Mouse (Mus musculus): ENCODE data around the gene Akap12. TPM values are rescaled to one million over a fixed set of nuclear protein-coding genes. Genes with fewer than 3 reads are reported as not detected.

The Akap12 gene
- polyA plus RNA-seq, 1 experiment from 2014 or later: 46.6 TPM

- H3K4me1 ChIP-seq (replicated peaks): peaks cover 44% of the 10 kb centered on the region
- no peak for ATAC-seq (ENCODE audit: low FRiP score, low read depth)
- H3K36me3 ChIP-seq: no peaks in the 10 kb centered on the region
- H3K27ac ChIP-seq (replicated peaks): no peak overlapping the region
- 53% methylated on average over 5 of the region's 5 CpGs for WGBS
- H3K4me2 ChIP-seq: peak overlapping the region; percentile 75
- peak overlapping the region; percentile 97 for H3K4me3 ChIP-seq
- no peaks in the 10 kb centered on the region for H3K27me3 ChIP-seq
- H3K9ac ChIP-seq: peak overlapping the region; percentile 28; the same call in 1 of the 2 replicates
- no peaks in the 10 kb centered on the region for H3K9me3 ChIP-seq
Measured at GRCm38 (mm10) chr10:4389461-4390112, 123.4 kb downstream of the Akap12 start.

- Histone ChIP-seq H3K4me1 (replicated peaks) (peaks cover 44% of the 10 kb centered on the region), H3K36me3 (no peaks in the 10 kb centered on the region), H3K9ac (no peak overlapping the region), H3K27me3 (no peaks in the 10 kb centered on the region), H3K9me3 (no peaks in the 10 kb centered on the region), H3K4me2 (peak overlapping the region; percentile 17; the same call in 1 of the 2 replicates), H3K27ac (replicated peaks) (no peak overlapping the region), H3K4me3 (peak overlapping the region; percentile 1; the same call in 1 of the 2 replicates)
- ATAC-seq (ENCODE audit: low FRiP score, low read depth): no peak
- WGBS: 76% methylated on average over 2 of the region's 2 CpGs
Measured at GRCm38 (mm10) chr10:4390550-4390949, 124.4 kb downstream of the Akap12 start.

GRCm38 (mm10) chr10:4391076-4391475, 124.9 kb downstream of the Akap12 start:
- Histone ChIP-seq H3K4me1 (replicated peaks) (peaks cover 44% of the 10 kb centered on the region), H3K27me3 (no peaks in the 10 kb centered on the region), H3K4me3 (no peak overlapping the region), H3K36me3 (no peaks in the 10 kb centered on the region), H3K4me2 (peak overlapping the region; percentile 23; the same call in 1 of the 2 replicates), H3K9me3 (no peaks in the 10 kb centered on the region), H3K9ac (no peak overlapping the region), H3K27ac (replicated peaks) (no peak overlapping the region)
- WGBS: 73% methylated on average over 5 of the region's 5 CpGs
- ATAC-seq (ENCODE audit: low FRiP score, low read depth): no peak

GRCm38 (mm10) chr10:4391851-4392250, 125.7 kb downstream of the Akap12 start:
- Histone ChIP-seq H3K4me1 (replicated peaks) (peaks cover 44% of the 10 kb centered on the region), H3K4me3 (no peak overlapping the region), H3K9me3 (no peaks in the 10 kb centered on the region), H3K36me3 (no peaks in the 10 kb centered on the region), H3K27ac (replicated peaks) (no peak overlapping the region), H3K9ac (no peak overlapping the region), H3K4me2 (peak overlapping the region; percentile 23; the same call in 1 of the 2 replicates), H3K27me3 (no peaks in the 10 kb centered on the region)
- 58% methylated on average over 6 of the region's 6 CpGs for WGBS
- ATAC-seq (ENCODE audit: low FRiP score, low read depth): no peak

GRCm38 (mm10) chr10:4395321-4395720, 129.1 kb downstream of the Akap12 start:
- H3K9me3 ChIP-seq: no peaks in the 10 kb centered on the region
- no peak overlapping the region for H3K4me2 ChIP-seq
- no peaks in the 10 kb centered on the region; the same call in 1 of the 2 replicates for H3K36me3 ChIP-seq
- no peak overlapping the region for H3K4me3 ChIP-seq
- no peak overlapping the region for H3K9ac ChIP-seq
- H3K27ac ChIP-seq (replicated peaks): no peak overlapping the region
- WGBS: 91% methylated on average over 3 of the region's 3 CpGs
- peaks cover 25% of the 10 kb centered on the region for H3K4me1 ChIP-seq (replicated peaks)
- H3K27me3 ChIP-seq: no peaks in the 10 kb centered on the region
- no peak for ATAC-seq (ENCODE audit: low FRiP score, low read depth)

- no peak overlapping the region for H3K9ac ChIP-seq
- 91% methylated on average over 5 of the region's 5 CpGs for WGBS
Measured at GRCm38 (mm10) chr10:4398058-4398457, 131.9 kb downstream of the Akap12 start.

GRCm38 (mm10) chr10:4404895-4405491, 138.8 kb downstream of the Akap12 start:
- no peaks in the 10 kb centered on the region for H3K9me3 ChIP-seq
- ATAC-seq (ENCODE audit: low FRiP score, low read depth): peak; percentile 66
- no peak overlapping the region for H3K27ac ChIP-seq (replicated peaks)
- no peak overlapping the region for H3K4me2 ChIP-seq
- 58% methylated on average over 5 of the region's 5 CpGs for WGBS
- no peak overlapping the region for H3K9ac ChIP-seq
- no peak overlapping the region for H3K4me3 ChIP-seq
- no peaks in the 10 kb centered on the region for H3K27me3 ChIP-seq
- no peaks in the 10 kb centered on the region for H3K4me1 ChIP-seq (replicated peaks)
- H3K36me3 ChIP-seq: peaks cover 25% of the 10 kb centered on the region

More at GRCm38 (mm10) chr10:4398058-4398457, 131.9 kb downstream of the Akap12 start:
- no peaks in the 10 kb centered on the region for H3K27me3 ChIP-seq
- H3K4me1 ChIP-seq (replicated peaks): 0 out of 2 replicates have a peak, but pooled peaks cover under 1% of the 10 kb centered on the region
- no peak overlapping the region for H3K27ac ChIP-seq (replicated peaks)
- no peak overlapping the region for H3K4me3 ChIP-seq
- peaks cover 4% of the 10 kb centered on the region for H3K36me3 ChIP-seq
- H3K9me3 ChIP-seq: no peaks in the 10 kb centered on the region
- no peak for ATAC-seq (ENCODE audit: low FRiP score, low read depth)
- no peak overlapping the region for H3K4me2 ChIP-seq

- 82% methylated on average over 5 of the region's 5 CpGs for WGBS
- Histone ChIP-seq H3K27me3 (no peaks in the 10 kb centered on the region), H3K36me3 (peaks cover 25% of the 10 kb centered on the region), H3K9me3 (no peaks in the 10 kb centered on the region), H3K27ac (replicated peaks) (no peak overlapping the region), H3K4me1 (replicated peaks) (no peaks in the 10 kb centered on the region), H3K4me2 (no peak overlapping the region), H3K9ac (no peak overlapping the region), H3K4me3 (no peak overlapping the region)
- no peak; the same call in 1 of the 2 replicates for ATAC-seq (ENCODE audit: low FRiP score, low read depth)
Measured at GRCm38 (mm10) chr10:4405511-4405910, 139.3 kb downstream of the Akap12 start.

GRCm38 (mm10) chr10:4407191-4407590, 141.0 kb downstream of the Akap12 start:
- WGBS: 97% methylated on average over 1 of the region's 1 CpGs
- Histone ChIP-seq H3K9ac (no peak overlapping the region), H3K9me3 (no peaks in the 10 kb centered on the region), H3K36me3 (peaks cover 32% of the 10 kb centered on the region), H3K4me2 (no peak overlapping the region), H3K27ac (replicated peaks) (no peak overlapping the region), H3K4me3 (no peak overlapping the region), H3K27me3 (no peaks in the 10 kb centered on the region), H3K4me1 (replicated peaks) (no peaks in the 10 kb centered on the region)
- no peak for ATAC-seq (ENCODE audit: low FRiP score, low read depth)

Other genes with a start within 250 kb of the Akap12 start
- gene Zbtb2, start 121.7 kb downstream of the Akap12 start, polyA plus RNA-seq (2015; fragmentation: Nextera tagmentation; extraction: Ambion mirVana): 14.9 and 15.0 TPM in 2 replicates
- 47.0 and 49.1 TPM in 2 replicates for gene Rmnd1, start 166.0 kb downstream of the Akap12 start, polyA plus RNA-seq (2015; fragmentation: Nextera tagmentation; extraction: Ambion mirVana)
- gene Armt1, start 166.1 kb downstream of the Akap12 start, polyA plus RNA-seq (2015; fragmentation: Nextera tagmentation; extraction: Ambion mirVana): 10.3 and 10.8 TPM in 2 replicates
- gene Ccdc170, start 216.1 kb downstream of the Akap12 start, polyA plus RNA-seq (2015; fragmentation: Nextera tagmentation; extraction: Ambion mirVana): 0.24 and 0.32 TPM in 2 replicates